Mouse (Mus musculus): ENCODE measurements around the gene Clip1.

DNA sequence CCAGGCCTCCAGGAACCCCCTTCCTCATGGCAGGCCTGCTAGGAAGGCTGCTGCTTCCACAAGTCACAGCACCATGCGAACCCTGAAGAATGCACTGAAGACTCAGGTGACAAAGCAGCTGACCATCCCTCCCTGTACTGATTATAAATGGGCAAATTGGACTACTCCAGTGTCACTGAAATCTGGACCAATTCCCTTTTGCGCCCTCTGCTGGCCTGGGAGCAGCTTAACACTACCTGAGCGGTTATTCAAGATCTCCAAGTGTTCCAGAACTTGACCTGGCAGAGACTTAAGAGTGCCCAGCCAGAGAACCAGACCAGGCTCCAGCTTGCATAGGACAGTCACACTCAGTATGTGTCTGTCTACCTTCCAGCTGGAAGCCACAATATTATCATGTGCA lies 14.8 kb upstream of the Clip1 start:
- TF ChIP-seq CTCF (IDR thresholded peaks at IDR 0.05; ENCODE audit: insufficient read depth, low read length) (peak; percentile 81), POLR2A (IDR thresholded peaks at IDR 0.05; ENCODE audit: borderline replicate concordance, extremely low read depth, low read depth, low read length) (no peak)
